Mouse (Mus musculus) megakaryocyte, embryonic 14.5 days (primary cell): ENCODE results near the gene Opcml.

ENCODE experiments used
- FLI1 ChIP-seq: IDR thresholded peaks from 2 replicates; pipeline ENCODE4 v1.6.1; 2012; ENCODE audit warnings: low read length, inconsistent platforms, mixed read lengths
- GATA1 ChIP-seq: IDR thresholded peaks from 3 replicates; pipeline ENCODE4 v1.6.1; 2012; ENCODE audit warnings: mixed read lengths, low read length, inconsistent platforms, borderline replicate concordance

DNA sequence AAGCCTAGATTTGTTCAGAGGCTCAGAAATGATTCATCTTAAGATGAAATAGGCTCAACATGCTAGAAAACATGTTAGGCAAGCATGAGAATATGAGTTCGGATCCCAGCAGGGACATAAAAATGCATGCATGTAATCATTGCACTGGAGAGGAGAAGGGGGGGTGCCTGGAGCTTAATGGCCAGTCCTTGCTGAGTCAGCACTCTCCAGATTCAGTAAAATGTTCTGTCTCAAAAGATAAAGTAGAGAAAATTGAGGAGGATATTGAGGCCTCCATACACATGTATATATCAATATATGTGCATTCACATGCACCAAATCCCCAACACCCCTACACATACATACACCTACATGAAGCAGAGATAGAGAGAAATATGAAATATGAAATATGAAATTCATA is 889.7 kb downstream of the Opcml start:
- TF ChIP-seq GATA1 (no peak), FLI1 (no peak)
